Mouse (Mus musculus): ENCODE results near the gene Slc1a7. TPM values are rescaled to one million over a fixed set of nuclear protein-coding genes. Genes with fewer than 3 reads are reported as not detected.

Gene Slc1a7
- total RNA-seq, 2 experiments from 2014 or later, result not detected

GRCm38 (mm10) chr4:108037027-108037426 lies 68.9 kb downstream of the Slc1a7 start:
- no peak for ATAC-seq (replicated peaks; ENCODE audit: poor library complexity, severe bottlenecking)

DNA sequence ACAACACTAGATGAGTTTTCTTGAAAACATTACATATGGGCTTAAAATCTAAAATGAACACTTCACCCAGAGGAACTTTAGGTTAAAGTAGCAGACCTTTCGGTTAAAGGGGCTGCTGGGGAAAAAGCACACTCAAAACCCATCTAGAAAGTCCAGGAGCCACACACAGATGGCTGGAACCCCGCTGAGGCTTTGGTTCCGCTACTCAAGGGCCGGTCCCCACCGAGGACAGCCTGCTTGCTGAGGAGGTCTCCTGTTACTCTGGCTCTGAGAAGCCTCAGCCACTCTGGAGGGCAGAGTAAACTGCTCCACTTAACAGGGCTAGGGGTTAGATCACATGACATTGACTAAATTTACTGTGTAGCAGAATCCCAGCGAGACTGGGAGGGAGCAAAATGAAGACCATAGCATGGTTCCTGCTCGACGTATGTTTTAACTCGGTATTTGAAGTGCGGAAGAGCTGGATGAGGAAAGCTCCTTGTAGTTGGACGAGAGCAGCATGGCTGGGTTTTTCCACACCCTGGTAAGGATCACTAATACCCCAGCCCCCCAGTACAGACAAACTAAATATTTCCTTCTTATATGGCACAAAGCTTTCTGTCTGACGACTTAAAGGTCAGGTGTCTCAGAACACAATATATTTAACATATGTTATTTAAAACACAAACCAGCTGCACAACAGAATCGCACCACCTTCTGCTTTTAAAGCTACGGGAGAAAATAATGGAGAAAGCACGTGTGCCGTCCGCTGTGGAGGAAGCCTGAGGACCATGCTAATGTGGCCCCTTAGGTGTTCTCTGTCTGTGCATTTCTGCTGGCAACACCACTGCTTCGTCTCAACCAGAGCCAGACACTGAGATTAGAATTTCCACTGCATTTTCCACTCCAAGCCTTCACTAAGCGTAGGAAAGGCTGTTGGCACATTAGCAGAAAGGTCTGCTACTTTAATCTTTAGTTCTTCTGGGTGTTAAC lies 77.3 kb downstream of the Slc1a7 start:
- ATAC-seq (replicated peaks; ENCODE audit: poor library complexity, severe bottlenecking), result no peak

GRCm38 (mm10) chr4:108046136-108046535 lies 78.0 kb downstream of the Slc1a7 start:
- no peak for ATAC-seq (replicated peaks; ENCODE audit: poor library complexity, severe bottlenecking)

DNA sequence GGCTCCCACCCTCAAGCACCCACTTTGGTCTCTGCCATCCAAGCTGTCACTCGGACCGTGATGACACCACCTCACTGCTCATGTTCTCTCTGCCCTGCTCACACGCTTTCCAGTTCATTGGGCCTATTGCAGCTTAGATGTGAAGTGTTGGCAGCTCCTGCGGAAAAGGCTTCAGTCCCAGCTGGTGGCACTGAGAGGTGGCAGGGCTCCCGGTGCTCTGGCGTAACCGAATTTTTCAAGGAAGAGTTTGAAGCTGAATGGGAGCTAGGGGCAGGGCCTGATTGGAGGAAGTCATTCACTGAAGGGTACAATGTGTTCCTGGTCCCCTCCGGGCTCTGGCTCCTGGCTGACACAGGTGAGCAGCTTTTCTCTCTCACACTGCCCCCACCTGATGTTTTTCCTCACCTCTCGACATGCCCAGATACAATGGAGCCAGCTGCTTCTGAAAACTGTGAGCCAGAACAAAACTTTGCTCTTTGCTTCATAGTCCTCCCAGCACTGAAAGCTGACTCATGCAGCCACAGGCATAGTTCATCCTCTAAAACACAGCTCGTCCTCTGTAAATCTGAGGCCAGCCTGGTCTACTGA lies 83.6 kb downstream of the Slc1a7 start:
- ATAC-seq (replicated peaks; ENCODE audit: poor library complexity, severe bottlenecking), result no peak

GRCm38 (mm10) chr4:108052673-108053072 lies 84.5 kb downstream of the Slc1a7 start:
- no peak for ATAC-seq (replicated peaks; ENCODE audit: poor library complexity, severe bottlenecking)

DNA sequence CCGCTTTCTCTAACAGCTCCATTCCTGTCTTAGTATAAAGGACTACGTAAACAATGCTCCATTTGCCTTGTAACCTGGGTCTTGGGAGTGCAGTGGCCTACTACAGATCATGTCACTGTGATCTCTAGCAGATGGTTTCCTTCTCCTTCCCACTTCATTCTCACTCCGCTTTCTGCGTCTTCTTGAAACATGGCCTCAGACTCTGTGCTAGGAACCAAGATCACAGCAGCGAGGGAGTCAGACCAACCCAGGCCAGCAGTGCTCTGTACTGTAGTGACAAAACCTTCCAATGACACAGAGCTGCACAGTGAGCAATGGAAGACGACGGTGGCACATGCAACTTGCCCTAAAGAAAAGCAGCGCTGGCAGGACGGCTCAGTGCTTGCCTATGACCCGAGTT lies 87.7 kb downstream of the Slc1a7 start:
- no peak for ATAC-seq (replicated peaks; ENCODE audit: poor library complexity, severe bottlenecking)

GRCm38 (mm10) chr4:108057247-108057646 lies 89.1 kb downstream of the Slc1a7 start:
- ATAC-seq (replicated peaks; ENCODE audit: poor library complexity, severe bottlenecking), result no peak

DNA sequence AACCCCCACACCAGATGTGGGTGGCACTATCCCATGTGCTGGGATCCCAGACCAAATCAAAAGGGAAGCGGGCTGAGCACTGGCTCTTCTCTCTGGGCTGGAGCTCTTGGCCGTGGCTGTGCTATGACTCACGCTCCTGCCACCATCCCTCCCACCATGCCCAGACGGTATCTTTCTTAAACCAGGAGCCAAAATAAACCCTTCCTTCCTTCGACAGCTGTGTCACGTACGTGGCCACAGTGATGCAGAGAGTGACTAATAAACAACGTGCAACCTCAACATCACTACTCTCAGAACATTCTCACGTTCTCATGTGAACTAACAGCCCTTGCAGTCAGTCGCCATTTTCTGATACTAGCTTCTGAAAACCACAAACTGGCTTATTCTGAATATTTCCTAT lies 90.0 kb downstream of the Slc1a7 start:
- peak; percentile 83 for ATAC-seq (replicated peaks; ENCODE audit: poor library complexity, severe bottlenecking)

DNA sequence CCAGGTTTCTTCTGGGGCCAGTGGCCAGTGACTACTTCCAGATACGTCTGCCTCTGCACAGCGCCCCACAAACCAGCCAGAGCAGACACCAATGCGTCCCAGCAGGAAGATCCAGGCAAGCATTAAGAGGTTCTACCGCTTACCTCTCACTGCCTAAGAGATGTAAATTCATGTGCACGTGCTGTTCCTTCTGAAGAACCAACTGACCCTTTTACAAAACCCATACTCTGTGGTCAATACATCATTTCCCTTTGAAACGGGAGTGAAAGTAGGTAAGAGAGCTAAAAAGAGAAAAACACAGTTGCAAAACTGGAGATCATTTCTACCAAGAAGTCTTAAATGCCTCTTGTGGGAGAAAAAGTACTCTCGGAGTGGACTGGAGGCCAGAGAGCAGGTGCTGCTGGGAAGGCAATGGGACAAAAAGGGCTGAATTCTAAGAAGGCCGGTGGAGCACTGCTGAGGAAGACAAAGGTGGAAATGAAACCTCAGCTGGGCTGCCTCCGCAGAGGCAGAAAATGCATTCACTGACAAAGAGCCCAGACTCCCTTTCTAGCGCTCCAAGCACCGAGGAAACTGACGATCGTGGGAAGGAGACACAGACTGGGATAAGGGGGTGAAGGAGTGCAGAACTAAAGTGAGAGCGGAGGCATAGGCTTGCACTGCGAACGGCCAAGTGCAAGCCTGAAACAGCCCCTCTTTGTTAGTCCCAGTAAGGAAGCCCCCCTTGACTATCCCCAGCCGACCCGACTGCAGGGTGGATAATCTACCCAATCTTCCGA lies 91.7 kb downstream of the Slc1a7 start:
- ATAC-seq (replicated peaks; ENCODE audit: poor library complexity, severe bottlenecking), result peak; percentile 73

DNA sequence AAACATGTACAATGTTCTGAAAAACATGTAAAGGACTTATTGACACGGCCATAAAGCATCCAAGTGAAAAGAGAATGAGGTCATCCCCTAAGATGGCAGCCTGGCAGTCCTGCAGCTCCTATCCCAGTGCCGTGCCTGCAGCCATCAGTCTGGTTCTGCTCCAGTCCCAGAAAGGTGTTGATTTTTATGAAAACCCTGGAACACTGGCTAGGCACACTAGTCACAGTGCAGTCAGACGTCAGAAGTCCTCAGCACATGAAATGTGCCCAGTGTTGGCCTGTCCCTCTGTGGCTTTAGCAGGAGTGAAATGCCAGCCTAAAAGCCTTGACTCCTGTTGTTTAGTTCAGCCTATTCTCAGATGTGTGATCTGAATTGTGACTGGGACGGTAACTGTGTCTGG lies 92.6 kb downstream of the Slc1a7 start:
- no peak for ATAC-seq (replicated peaks; ENCODE audit: poor library complexity, severe bottlenecking)

- ATAC-seq (replicated peaks; ENCODE audit: poor library complexity, severe bottlenecking), result no peak
These were observed 94.4 kb downstream of the Slc1a7 start for GRCm38 (mm10) chr4:108062524-108062923.

Other genes with a start within 250 kb of the Slc1a7 start
- gene Lrp8, start 166.1 kb upstream of the Slc1a7 start, total RNA-seq (2014; fragmentation: Nextera tagmentation), result 12.8 and 19.7 TPM in 2 replicates
- 16.5 and 18.7 TPM in 2 replicates for gene Lrp8, start 166.1 kb upstream of the Slc1a7 start, total RNA-seq (2017)
- gene Magoh, start 88.6 kb upstream of the Slc1a7 start, total RNA-seq (2014; fragmentation: Nextera tagmentation), result 244 and 294 TPM in 2 replicates
- 322 and 356 TPM in 2 replicates for gene Magoh, start 88.6 kb upstream of the Slc1a7 start, total RNA-seq (2017)
- gene 0610037L13Rik, start 78.5 kb upstream of the Slc1a7 start, total RNA-seq (2014; fragmentation: Nextera tagmentation), result 34.9 and 73.6 TPM in 2 replicates
- gene 0610037L13Rik, start 78.5 kb upstream of the Slc1a7 start, total RNA-seq (2017), result 57.4 and 97.8 TPM in 2 replicates
- gene Cpt2, start 44.7 kb upstream of the Slc1a7 start, total RNA-seq (2014; fragmentation: Nextera tagmentation), result 25.6 and 32.1 TPM in 2 replicates
- gene Cpt2, start 44.7 kb upstream of the Slc1a7 start, total RNA-seq (2017), result 18.3 and 33.1 TPM in 2 replicates
- not detected in 2 replicates for gene Podn, start 128.1 kb downstream of the Slc1a7 start, total RNA-seq (2014; fragmentation: Nextera tagmentation)
- not detected in 2 replicates for gene Podn, start 128.1 kb downstream of the Slc1a7 start, total RNA-seq (2017)
- gene Scp2, start 176.7 kb downstream of the Slc1a7 start, total RNA-seq (2014; fragmentation: Nextera tagmentation), result 228 and 252 TPM in 2 replicates
- 218 and 226 TPM in 2 replicates for gene Scp2, start 176.7 kb downstream of the Slc1a7 start, total RNA-seq (2017)
- 5.4 TPM in 1 of 2 replicates, not detected in the other for gene Echdc2, start 197.1 kb downstream of the Slc1a7 start, total RNA-seq (2014; fragmentation: Nextera tagmentation)
- not detected in 2 replicates for gene Echdc2, start 197.1 kb downstream of the Slc1a7 start, total RNA-seq (2017)
- not detected in 2 replicates for gene Zyg11a, start 249.7 kb downstream of the Slc1a7 start, total RNA-seq (2014; fragmentation: Nextera tagmentation)
- not detected in 2 replicates for gene Zyg11a, start 249.7 kb downstream of the Slc1a7 start, total RNA-seq (2017)

Measured in granulocyte monocyte progenitor cell, adult 5-6 weeks (primary cell).